Comparison of ENCODE assay signal across 9 mouse cellular contexts in the genomic region with DNA sequence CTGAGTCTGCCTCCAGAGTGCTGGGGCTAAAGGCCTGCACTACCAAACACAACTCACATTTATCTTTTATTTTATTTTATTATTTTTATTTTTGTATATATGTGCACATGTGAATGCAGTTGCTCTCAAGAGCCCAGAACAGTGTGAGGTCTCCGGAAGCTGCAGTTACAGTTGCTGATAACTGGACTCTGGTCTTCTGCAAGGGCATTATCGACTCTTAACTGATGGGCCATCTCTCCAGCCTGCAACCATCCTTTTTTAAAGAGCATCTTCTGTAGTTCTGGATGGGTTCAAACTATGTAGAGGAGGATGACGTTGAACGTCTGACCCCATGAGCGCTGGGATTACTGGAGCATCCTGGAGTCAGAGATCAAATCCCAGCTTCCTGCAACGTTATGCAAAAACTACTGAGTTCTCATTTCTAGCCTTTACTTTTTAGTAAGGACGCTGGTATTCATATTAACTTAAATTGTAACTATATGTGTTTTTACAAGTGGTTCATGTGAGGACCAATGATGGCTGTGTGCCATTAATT. TPM values are rescaled to one million over a fixed set of nuclear protein-coding genes. Genes with fewer than 3 reads are reported as not detected.
DNase-seq lines count a peak whose midpoint lies in the region; ATAC-seq and TF ChIP-seq lines count a peak whose summit lies in the region.
"Had no signal": no experiment of that assay in that cellular context is flagged by ENCODE, and none has a peak within 500 bp of the region (broad histone marks: within the 10 kb centered on the region; RNA-seq: fewer than 3 reads in every experiment).

No protein-coding gene starts in this region.

- TF ChIP-seq POLR2A in cerebellum, adult 2 months (IDR thresholded peaks at IDR 0.05; ENCODE audit: borderline replicate concordance, insufficient read depth, low read length) = no peak

- H3K27ac ChIP-seq in cerebellum, adult 2 months (ENCODE audit: insufficient read depth, low read length) = peak overlapping the region; percentile 98; the same call in 1 of the 2 replicates
- H3K27ac ChIP-seq in kidney, embryonic 15.5 days = 0 out of 2 replicates have a peak overlapping the region, but pooled peaks have one; percentile 3
- H3K27ac ChIP-seq in embryonic facial prominence, embryonic 10.5 days (replicated peaks) = no peak overlapping the region
- H3K27ac ChIP-seq in liver, embryonic 16.5 days (ENCODE audit: low read length) = no peak overlapping the region

- H3K4me2 ChIP-seq in kidney, embryonic 15.5 days = peak overlapping the region; percentile 93
- H3K4me2 ChIP-seq in liver, embryonic 16.5 days (ENCODE audit: low read depth, low read length) = peak overlapping the region; percentile 96; the same call in 1 of the 2 replicates

- no peak overlapping the region for H3K4me3 ChIP-seq in cerebellum, adult 2 months (replicated peaks; ENCODE audit: insufficient read depth, low read depth, low read length)
- no peak overlapping the region for H3K4me3 ChIP-seq in kidney, embryonic 15.5 days (replicated peaks)
- 0 out of 2 replicates have a peak overlapping the region, but pooled peaks have one; percentile 75 for H3K4me3 ChIP-seq in embryonic facial prominence, embryonic 10.5 days
- H3K4me3 ChIP-seq in liver, embryonic 16.5 days (ENCODE audit: low read depth, low read length) = no peak overlapping the region

- TF ChIP-seq CTCF in cerebellum, adult 2 months (IDR thresholded peaks at IDR 0.05; ENCODE audit: borderline replicate concordance, insufficient read depth, low read depth, low read length) = no peak

- H3K36me3 ChIP-seq in kidney, embryonic 15.5 days = peaks cover 27% of the 10 kb centered on the region
- H3K36me3 ChIP-seq in embryonic facial prominence, embryonic 10.5 days (replicated peaks) = peaks cover 28% of the 10 kb centered on the region
- peaks cover 14% of the 10 kb centered on the region for H3K36me3 ChIP-seq in liver, embryonic 16.5 days (ENCODE audit: control insufficient read depth, insufficient read depth)

- H3K9ac ChIP-seq in kidney, embryonic 15.5 days = 0 out of 2 replicates have a peak overlapping the region, but pooled peaks have one; percentile 80
- no peak overlapping the region for H3K9ac ChIP-seq in liver, embryonic 16.5 days (ENCODE audit: low read depth, low read length)

- ATAC-seq in kidney, embryonic 15.5 days (replicated peaks; ENCODE audit: low FRiP score) = no peak
- ATAC-seq in liver, embryonic 16.5 days (ENCODE audit: low read depth) = no peak

- DNase-seq in cerebellum, adult 2 months = no peak
- DNase-seq in cerebellum, postnatal 25 days = no peak
- no peak for DNase-seq in kidney, adult 18-20 months
- DNase-seq in embryonic facial prominence, embryonic 10.5 days (ENCODE audit: low spot score) = no peak
- no peak for DNase-seq in layer of hippocampus, adult 9-10 months (ENCODE audit: low spot score)
- DNase-seq in right cerebral cortex, postnatal 4 days = no peak
- DNase-seq: lung, adult 2 months had no signal

- peaks cover 18% of the 10 kb centered on the region for H3K4me1 ChIP-seq in cerebellum, adult 2 months (ENCODE audit: control insufficient read depth, insufficient read depth, low read length)
- peaks cover 41% of the 10 kb centered on the region for H3K4me1 ChIP-seq in kidney, embryonic 15.5 days
- H3K4me1 ChIP-seq in embryonic facial prominence, embryonic 10.5 days = peaks cover 32% of the 10 kb centered on the region
- H3K4me1 ChIP-seq in liver, embryonic 16.5 days (ENCODE audit: control insufficient read depth, low read depth, low read length) = peaks cover 29% of the 10 kb centered on the region

- 78% methylated on average over 7 of the region's 7 CpGs for WGBS in cerebellum, adult 2 months
- 74% methylated on average over 7 of the region's 7 CpGs for WGBS in kidney, embryonic 15.5 days
- WGBS in embryonic facial prominence, embryonic 10.5 days = 83% methylated on average over 7 of the region's 7 CpGs
- 58% methylated on average over 7 of the region's 7 CpGs for WGBS in liver, embryonic 16.5 days (ENCODE audit: insufficient replicate concordance)

- H3K27me3 ChIP-seq in cerebellum, adult 2 months (ENCODE audit: control insufficient read depth, insufficient read depth, low read length) = no peaks in the 10 kb centered on the region
- H3K27me3 ChIP-seq in kidney, embryonic 15.5 days = no peaks in the 10 kb centered on the region
- H3K27me3 ChIP-seq in embryonic facial prominence, embryonic 10.5 days (replicated peaks; ENCODE audit: low read depth, poor library complexity, severe bottlenecking) = no peaks in the 10 kb centered on the region
- no peaks in the 10 kb centered on the region for H3K27me3 ChIP-seq in liver, embryonic 16.5 days (ENCODE audit: control insufficient read depth, insufficient read depth, low read depth, low read length)

- H3K9me3 ChIP-seq in kidney, embryonic 15.5 days (replicated peaks) = no peaks in the 10 kb centered on the region
- H3K9me3 ChIP-seq in embryonic facial prominence, embryonic 10.5 days = no peaks in the 10 kb centered on the region
- H3K9me3 ChIP-seq in liver, embryonic 16.5 days (replicated peaks; ENCODE audit: control insufficient read depth, low read length) = no peaks in the 10 kb centered on the region

RNA-seq across cellular contexts. Expression of gene Rela, which starts 1.2 kb away (rescaled TPM):
- polyA plus RNA-seq in cerebellum, adult 2 months (2012; rRNA removed) = 39.0 and 40.3 TPM in 2 replicates
- polyA plus RNA-seq in kidney, embryonic 15.5 days (2015; fragmentation: Nextera tagmentation; extraction: Ambion mirVana) = 47.3 and 52.4 TPM in 2 replicates
- polyA plus RNA-seq in embryonic facial prominence, embryonic 10.5 days (2016; fragmentation: Nextera tagmentation; extraction: Ambion mirVana) = 34.3 and 36.8 TPM in 2 replicates
- polyA plus RNA-seq in liver, embryonic 16.5 days (2015; fragmentation: Nextera tagmentation; extraction: Ambion mirVana) = 21.6 and 23.6 TPM in 2 replicates

RNA-seq across cellular contexts. Expression of gene Kat5, which starts 26.1 kb away (rescaled TPM):
- polyA plus RNA-seq in cerebellum, adult 2 months (2012; rRNA removed) = 139 and 143 TPM in 2 replicates
- polyA plus RNA-seq in kidney, embryonic 15.5 days (2015; fragmentation: Nextera tagmentation; extraction: Ambion mirVana) = 53.5 and 58.8 TPM in 2 replicates
- 59.7 and 60.7 TPM in 2 replicates for polyA plus RNA-seq in embryonic facial prominence, embryonic 10.5 days (2016; fragmentation: Nextera tagmentation; extraction: Ambion mirVana)
- polyA plus RNA-seq in liver, embryonic 16.5 days (2015; fragmentation: Nextera tagmentation; extraction: Ambion mirVana) = 15.9 and 16.4 TPM in 2 replicates

RNA-seq across cellular contexts. Expression of gene Sipa1, which starts 27.4 kb away (rescaled TPM):
- 12.4 and 14.8 TPM in 2 replicates for polyA plus RNA-seq in cerebellum, adult 2 months (2012; rRNA removed)
- 30.8 and 39.8 TPM in 2 replicates for polyA plus RNA-seq in kidney, embryonic 15.5 days (2015; fragmentation: Nextera tagmentation; extraction: Ambion mirVana)
- 28.7 and 31.2 TPM in 2 replicates for polyA plus RNA-seq in embryonic facial prominence, embryonic 10.5 days (2016; fragmentation: Nextera tagmentation; extraction: Ambion mirVana)
- 19.7 and 22.3 TPM in 2 replicates for polyA plus RNA-seq in liver, embryonic 16.5 days (2015; fragmentation: Nextera tagmentation; extraction: Ambion mirVana)

RNA-seq across cellular contexts. Expression of gene Rnaseh2c, which starts 34.4 kb away (rescaled TPM):
- 79.1 and 83.5 TPM in 2 replicates for polyA plus RNA-seq in cerebellum, adult 2 months (2012; rRNA removed)
- 158 and 163 TPM in 2 replicates for polyA plus RNA-seq in kidney, embryonic 15.5 days (2015; fragmentation: Nextera tagmentation; extraction: Ambion mirVana)
- polyA plus RNA-seq in embryonic facial prominence, embryonic 10.5 days (2016; fragmentation: Nextera tagmentation; extraction: Ambion mirVana) = 174 and 177 TPM in 2 replicates
- 92.2 and 115 TPM in 2 replicates for polyA plus RNA-seq in liver, embryonic 16.5 days (2015; fragmentation: Nextera tagmentation; extraction: Ambion mirVana)

RNA-seq across cellular contexts. Expression of gene Map3k11, which starts 52.4 kb away (rescaled TPM):
- 28.6 and 29.7 TPM in 2 replicates for polyA plus RNA-seq in cerebellum, adult 2 months (2012; rRNA removed)
- polyA plus RNA-seq in kidney, embryonic 15.5 days (2015; fragmentation: Nextera tagmentation; extraction: Ambion mirVana) = 42.6 and 43.2 TPM in 2 replicates
- polyA plus RNA-seq in embryonic facial prominence, embryonic 10.5 days (2016; fragmentation: Nextera tagmentation; extraction: Ambion mirVana) = 32.1 and 34.0 TPM in 2 replicates
- polyA plus RNA-seq in liver, embryonic 16.5 days (2015; fragmentation: Nextera tagmentation; extraction: Ambion mirVana) = 12.9 and 15.2 TPM in 2 replicates

Comparison
In these comparisons a context has a peak if more than half of its experiments do, and no peak if none do; other contexts are left out.
1. H3K27ac ChIP-seq: peak in cerebellum, adult 2 months (single experiment) and kidney, embryonic 15.5 days (single experiment); none in embryonic facial prominence, embryonic 10.5 days (single experiment) and liver, embryonic 16.5 days (single experiment).